Mouse (Mus musculus) frontal cortex, adult (tissue): ENCODE data around the gene Selp.

Experiments used
- ATAC-seq: cut with Nextera tagmentation; 2 replicates; pipeline ENCODE4 v1.9.2; 2017; ENCODE audit warnings: mild to moderate bottlenecking, moderate library complexity, mixed read lengths; ENCODE audit not compliant: low TSS enrichment

Gene Selp

GRCm38 (mm10) chr1:164114947-164115493 is at the start of gene Selp:
Gene Selp (plus strand): TSS chr1:164115264.
- ATAC-seq: no peak

DNA sequence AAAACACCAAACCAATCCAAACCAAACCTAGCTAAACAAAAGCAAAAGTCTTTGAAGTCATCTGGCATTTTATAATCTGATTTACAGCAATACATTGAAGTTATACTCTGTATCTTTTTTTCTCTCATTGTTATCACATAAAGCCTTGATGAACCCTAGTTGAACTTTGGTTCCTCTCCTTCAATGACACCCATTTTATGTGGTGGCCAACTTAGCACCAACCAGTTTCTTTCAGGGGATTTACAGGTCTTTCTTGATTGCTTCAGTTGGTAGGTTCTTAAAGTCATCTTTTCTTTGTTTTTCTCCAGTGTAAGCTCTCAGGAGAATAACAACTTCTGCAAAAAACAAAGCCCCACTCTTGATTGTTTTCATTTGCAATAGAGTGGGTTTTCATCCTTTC is 45.8 kb upstream of the Selp start:
- no peak for ATAC-seq

DNA sequence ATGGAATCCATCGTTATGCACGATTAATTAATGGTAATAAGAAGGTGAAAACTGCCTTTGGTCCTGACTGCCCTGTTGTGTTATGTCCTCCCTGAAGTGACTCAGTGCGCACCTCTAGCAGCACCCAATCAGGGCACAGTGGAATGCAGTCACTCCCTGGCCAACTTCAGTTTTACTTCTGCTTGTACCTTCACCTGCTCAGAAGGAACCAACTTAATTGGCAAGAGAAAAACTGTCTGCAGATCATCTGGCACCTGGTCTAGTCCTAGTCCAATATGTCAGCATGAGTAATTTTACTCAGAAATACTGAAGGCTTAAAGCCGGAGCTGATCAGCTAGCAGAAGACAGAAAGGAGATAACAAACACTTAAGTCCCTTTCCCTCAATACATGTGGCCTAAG is 44.6 kb upstream of the Selp start:
- no peak for ATAC-seq

GRCm38 (mm10) chr1:164071111-164071510 is 44.0 kb upstream of the Selp start:
- ATAC-seq: no peak

DNA sequence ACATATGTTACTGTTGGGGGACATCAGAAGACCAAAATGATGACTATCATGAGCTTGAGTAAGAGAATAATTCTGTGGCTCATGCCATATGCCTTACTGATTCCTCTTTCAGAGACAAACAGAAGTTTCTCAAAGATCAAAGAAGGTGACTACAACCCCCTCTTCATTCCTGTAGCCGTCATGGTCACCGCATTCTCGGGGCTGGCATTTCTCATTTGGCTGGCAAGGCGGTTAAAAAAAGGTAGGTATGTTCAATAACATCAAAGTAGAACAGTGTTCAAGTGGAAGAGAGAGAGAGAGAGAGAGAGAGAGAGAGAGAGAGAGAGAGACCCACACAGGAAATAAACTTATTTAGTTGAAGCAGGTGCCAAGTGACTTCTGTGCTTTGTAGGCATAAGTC is 43.1 kb upstream of the Selp start:
- ATAC-seq: no peak

DNA sequence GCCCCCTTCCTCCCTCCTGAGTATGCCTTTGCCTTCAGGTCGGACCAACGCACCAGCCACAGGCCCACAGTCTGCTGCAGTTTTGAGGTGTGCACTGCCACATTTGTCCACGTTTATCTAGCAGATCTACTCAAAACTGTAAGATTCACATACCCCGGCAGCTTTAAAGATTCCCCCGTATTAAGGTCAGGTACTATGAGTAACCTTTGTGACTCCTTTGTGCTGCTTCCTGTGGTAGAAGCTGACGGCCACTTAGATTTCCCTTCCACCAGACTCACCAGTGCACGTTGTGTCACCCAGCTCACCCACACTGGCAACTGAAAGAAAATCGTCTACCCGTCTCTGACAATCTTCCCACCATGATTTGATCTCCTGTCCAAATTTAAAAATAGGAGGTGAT is 42.0 kb upstream of the Selp start:
- ATAC-seq: no peak

DNA sequence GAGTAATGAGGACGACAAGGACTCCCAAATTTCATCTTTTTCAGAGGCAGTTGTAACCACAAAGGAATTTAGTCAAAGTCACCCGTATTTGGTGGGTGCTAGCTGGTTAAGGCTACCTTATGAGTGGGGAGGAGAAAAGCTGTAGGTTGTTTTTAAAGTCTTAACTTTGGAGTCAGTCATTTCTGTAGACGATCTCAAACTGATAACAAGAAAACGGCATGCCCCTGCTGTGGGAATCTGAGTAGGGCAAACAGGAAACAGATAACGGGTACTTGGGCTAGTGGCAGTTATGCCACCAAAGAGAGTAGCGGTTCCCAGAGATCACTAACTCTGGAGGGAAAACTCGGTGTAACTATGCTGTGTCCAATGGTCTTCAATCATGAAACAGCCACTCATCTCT is 41.3 kb upstream of the Selp start:
- ATAC-seq: no peak

DNA sequence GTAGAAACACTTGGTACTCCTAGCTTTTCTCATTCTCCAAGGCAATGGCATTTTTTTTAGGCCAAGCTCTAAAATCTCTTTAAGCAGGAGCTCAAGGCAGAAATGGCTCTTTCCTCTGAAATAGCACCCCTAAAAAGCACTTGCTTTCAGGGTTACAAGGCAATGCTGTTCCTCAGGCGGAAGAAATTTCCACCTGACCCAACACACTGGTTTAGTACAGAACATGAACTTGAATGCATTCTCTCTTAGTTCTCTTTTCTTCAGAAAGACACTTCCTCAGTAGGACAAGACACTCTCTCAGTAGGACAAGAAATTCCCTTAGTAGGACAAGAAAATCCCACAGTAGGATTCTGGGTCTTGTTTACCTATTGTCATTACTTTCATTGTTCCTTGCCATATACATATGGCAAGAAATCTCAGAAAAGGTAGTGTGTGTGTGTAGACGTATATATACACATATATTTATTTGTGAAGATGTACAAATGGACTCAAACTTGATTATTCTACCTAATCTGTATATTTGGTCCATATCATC is 40.4 kb upstream of the Selp start:
- ATAC-seq: no peak

DNA sequence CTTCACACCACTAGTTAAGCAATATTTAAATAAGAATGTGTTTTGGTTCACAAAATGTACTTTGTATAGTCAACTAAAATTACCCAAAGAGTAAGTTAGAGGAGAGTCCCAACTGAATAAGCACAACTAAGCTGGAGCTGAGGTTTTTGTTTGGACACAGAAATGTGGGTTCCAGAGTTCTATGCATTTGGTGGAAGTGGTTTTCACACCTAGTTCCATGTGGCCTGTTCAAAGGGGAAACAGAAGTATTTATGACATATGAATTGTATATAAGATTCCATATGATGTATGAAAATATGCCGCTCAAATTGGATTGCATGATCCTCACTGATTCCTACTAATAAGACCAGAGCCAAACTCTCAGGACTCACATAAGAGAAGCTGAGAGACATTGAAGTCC is 39.6 kb upstream of the Selp start:
- ATAC-seq: no peak

- no peak for ATAC-seq
Measured at GRCm38 (mm10) chr1:164076441-164076840, 38.6 kb upstream of the Selp start.

DNA sequence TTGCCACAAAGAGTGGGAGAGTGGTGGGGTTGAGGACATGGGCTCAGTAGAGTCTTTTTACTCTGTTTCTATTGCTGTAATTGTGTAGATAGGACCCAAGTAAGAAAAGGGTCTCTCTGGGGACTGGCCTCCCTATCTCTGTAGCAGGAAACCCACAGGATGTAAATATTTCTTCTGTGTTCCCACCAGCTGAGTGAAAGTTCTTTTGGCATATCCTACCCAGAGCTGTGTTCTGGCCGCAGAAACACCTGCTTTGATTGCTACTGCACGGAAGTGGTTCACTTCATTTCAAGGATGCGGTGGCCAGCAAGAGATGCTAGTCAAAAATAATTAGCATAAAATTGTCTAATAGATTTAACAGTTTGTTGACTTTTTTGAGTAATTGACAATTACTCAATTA is 38.0 kb upstream of the Selp start:
- ATAC-seq: no peak

- no peak for ATAC-seq
Measured at GRCm38 (mm10) chr1:164078323-164078741, 36.7 kb upstream of the Selp start.

GRCm38 (mm10) chr1:164079091-164079490 is 36.0 kb upstream of the Selp start:
- ATAC-seq: no peak

DNA sequence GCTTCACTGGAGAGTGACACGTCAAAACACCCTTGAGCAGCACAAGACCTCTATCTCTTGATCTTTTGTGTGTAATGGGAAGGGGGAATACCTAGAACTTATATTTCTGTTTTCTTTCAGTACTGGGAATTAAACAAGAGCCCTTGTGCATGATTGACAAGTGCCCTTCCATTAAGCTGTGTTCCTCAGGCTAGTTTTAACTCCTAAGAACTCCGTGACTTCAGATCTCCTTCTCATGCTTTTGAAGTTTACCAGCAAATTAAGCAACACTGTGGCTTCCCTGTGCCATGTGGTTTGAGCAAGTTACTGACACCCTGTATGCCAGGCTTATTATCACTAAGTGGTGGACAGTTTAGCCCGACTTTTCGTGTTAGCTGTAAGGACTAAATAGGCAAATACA is 32.0 kb upstream of the Selp start:
- ATAC-seq: no peak

DNA sequence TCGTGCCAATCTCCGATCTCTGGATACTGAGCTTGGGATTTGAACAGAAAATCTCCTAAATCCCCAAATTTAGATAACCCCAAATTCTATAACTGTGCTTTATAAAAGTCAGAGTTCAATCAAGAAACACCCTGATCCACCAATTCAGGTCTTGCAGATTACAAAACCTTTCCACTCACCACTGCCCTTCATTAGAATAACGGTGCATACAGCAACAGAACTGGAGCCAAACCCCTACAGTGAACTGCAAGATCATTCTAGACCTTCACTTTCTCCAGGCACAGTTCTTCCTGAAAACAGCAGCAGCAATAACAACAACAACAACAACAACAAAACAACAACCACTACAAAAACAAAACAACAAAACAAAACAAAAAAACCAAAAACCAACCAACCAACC is 28.3 kb upstream of the Selp start:
- ATAC-seq: no peak

DNA sequence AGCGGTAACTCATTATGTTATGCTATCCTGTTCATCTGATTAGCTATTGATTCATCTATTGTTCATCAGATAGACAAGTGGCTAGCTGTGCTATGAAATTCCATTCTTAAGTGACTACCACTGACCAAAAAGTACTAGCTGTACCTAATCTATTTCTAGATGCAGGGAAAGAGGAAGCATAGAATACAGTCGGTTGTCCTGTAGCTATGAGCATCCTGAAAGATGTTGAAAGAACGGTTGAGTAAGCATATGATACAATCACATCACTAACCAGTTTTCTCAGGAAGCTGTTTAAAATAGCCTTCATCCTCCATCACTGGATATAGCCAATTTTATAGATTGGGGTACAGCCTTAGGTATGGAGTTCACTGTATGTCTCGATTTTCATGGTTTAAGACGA is 27.2 kb upstream of the Selp start:
- ATAC-seq: no peak

DNA sequence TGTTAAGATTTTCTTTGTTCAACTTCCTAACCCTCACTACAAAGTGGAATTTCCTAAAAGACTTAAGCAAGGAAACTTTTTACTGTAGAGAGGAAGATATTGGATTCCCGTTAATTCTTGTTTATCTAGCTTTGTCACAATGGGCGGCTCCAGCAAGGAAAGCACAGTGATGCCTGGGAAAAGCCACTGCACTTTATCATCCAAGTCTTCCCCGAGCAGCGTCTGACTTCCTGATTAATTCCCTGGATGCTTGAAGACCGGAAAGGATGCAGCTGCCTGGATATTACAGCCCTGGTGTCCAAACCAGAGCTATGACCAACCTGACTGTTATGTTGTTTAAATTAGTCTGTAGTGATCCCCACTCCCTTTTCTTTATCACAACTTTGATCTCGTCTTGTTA is 18.3 kb upstream of the Selp start:
- ATAC-seq: no peak

DNA sequence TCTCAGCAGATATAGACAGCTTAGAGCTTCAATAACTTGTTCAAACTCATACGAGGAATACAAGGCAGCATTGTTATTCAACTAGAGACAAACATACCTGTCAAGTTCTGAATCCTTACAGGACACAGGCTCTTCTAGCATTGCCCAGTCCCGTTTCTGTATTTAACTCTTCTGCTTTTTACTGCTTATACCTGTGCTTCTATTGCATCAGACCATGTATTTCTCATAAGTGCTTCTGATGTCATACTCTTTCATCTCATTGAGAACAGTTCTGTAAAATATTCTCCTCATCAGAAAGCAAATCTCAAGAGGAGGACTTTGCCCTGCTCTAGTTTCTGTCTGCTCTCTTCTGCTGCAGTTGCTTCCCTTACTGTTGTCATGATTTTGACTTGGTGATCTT is 17.2 kb upstream of the Selp start:
- ATAC-seq: no peak

- no peak for ATAC-seq
Measured at GRCm38 (mm10) chr1:164098372-164098771, 16.7 kb upstream of the Selp start.

DNA sequence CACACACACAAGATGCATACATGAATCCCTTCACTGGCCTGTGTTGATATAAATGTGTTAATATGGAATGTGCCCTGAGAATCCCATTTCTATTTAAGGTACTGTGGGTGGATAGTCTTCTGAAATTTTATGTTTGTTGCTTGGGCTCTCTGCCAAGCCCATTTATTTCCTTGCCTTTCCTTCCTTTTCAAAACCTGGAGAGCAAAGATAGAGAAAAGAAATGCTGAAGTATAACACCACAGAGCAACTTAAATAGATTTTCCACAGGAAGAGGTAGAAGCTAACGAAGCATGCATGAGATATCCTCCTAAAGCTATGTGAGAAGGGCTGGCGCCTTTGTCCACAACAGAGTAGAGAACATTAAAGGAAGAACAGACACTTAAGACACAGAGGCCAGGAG is 5.3 kb upstream of the Selp start:
- peak; percentile 85 for ATAC-seq

DNA sequence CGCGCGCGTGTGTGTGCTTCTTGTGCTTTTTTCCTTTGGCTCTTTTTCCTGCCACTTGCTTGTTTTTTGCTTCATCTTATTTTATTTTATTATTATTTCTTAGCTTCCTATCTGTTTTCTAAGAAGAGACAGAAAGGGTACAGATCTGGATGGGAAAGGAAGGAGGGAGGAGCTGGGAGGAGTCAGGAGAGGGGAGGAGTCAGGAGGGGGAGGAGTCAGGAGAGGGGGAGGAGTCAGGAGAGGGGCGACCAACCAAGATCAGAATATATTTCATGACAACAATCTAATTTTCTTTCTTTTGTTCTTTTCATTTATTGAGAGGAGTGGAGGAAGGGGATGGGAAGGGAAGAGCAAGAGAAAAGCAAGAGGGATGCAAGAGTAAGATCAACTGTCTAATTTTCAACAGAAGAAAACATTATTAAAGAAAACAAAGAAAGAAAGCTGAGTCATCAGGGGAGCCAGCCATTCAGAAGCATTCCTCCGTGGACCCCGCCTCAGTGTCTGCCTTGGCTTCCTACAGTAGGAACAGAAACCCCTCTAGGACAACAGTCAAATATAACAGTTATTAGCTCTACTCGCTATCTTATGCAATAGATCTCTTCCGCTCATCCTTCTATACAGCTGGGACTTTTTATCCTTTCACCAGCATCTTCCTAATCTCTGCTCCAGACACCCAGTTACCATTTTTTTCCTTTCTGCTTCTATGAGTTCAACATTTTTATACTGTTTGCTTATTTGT is 4.3 kb upstream of the Selp start:
- no peak for ATAC-seq

DNA sequence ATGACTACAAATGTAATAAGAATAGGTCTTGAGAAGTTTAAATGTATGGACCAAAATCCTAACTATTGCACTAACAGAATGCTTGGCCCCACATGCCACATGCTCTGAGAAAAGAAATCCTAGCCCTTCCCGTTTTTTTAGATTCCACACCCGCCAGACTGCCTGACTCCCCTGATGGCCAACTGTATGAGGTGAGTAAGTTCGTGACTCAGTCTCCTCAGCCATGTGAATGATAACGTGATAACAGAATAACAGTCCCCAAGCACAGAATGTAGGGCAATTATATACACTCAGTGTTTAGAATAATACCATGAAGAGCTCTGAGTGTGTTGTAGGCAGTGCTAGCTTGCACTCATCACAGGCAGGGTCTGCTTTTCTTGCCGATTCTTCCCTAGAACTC is 784 bp upstream of the Selp start:
- no peak for ATAC-seq

DNA sequence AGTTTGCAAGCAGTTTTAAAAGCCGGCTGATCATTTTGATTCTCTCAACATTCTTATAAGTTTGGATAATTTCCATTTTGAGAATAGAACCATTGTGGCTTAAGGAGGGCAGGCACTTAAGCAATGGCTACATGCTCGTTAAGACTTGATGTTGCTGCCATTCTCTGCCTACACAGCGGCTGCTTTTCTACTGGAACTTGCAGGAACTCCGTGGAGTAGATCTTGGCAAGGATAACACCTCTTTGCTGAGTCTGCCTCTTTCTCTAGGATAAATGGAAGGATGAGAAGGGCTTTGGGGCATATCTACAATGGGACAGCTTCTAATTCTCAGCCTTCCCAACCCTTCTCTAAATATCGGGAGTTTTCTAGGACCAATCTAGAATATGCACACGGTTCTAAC is 583 bp downstream of the Selp start:
- peak; percentile 97 for ATAC-seq

DNA sequence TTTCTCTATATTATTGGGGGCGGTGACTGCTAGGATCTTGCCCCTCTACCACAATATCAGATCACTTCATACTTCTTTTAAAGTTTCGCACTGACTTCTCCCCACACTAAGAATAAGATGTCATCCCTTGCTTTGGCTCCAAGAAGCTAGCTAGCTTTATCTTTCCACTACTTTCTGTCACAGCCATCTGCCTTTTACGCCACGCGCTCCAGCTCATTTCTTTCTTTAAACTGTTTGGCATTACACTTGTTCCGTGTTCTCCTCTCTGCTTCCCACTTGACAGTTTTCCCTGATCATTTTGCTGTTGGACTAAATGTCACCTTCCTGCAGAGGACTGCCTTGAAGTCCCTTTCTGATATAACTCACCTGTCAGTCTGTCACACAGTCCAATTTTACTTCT is 2.8 kb downstream of the Selp start:
- peak; percentile 86 for ATAC-seq
